Mouse (Mus musculus) CD4-positive naive resting alpha-beta T cell, adult 57 days (primary cell): Measurements from ENCODE around the gene Rnasel. TPM values are rescaled to one million over a fixed set of nuclear protein-coding genes. Genes with fewer than 3 reads are reported as not detected.

Experiments used
- total RNA-seq: library from RNA; stranded (reverse); gene quantifications from one replicate; pipeline ENCODE4 v1.2.4, GENCODE M21; 2023

The Rnasel gene
- total RNA-seq: 29.7 TPM

DNA sequence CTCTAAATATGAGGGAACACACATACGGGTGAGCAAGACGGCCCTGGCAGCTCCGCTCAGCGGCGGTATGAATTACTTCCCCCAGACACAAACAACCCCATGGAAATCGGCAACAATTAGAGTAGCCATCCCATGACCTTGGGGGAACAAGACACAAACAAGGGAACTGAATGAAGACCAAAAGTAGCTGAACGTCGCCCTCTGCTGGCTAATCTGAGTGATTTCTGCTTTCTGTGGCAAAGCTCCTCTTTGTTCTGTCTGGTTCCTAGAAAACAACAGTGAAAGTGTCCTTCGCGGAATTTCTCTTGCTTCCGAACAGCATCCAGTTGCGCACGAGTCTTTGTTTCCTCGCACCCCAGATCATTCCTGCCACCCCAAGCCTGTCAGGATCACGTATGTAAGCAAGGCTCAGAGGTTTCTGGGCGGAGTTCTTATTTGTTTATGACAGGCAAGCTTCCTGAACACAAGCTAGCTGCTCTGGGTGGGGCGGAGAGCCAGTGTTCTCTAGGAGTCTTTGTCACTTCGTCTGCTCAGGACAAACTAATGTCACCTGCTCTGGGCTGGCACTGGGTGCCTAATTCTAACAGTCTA lies at the start of gene Rnasel:
TSS of gene Rnasel (plus strand) at position 216 of the 591 bp plus-strand sequence.

DNA sequence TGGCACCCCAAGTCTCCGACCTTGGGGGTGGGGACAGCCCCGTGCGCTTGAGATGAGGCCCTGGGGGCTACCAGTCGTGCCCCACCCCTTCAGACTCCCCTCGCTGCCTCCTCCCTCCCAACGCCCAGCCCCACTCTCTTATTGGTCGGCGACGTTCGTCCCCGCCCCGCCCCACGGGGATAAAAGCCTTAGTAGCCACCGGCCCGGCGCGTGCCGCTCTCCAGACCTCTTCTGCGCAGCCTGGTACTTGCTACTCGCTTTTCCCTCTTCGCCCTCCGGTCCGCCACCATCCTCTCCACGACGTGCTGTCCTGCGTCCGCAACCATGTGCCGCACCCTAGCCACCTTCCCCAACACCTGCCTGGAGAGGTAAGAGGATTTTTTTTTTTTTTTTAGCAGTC lies 9.1 kb upstream of the Rnasel start, which contains the start of gene Rgs16:
TSS of gene Rgs16 (plus strand) at position 205 of the 400 bp plus-strand sequence.

Other genes starting within 250 kb of the Rnasel start
- gene Npl, start 199.4 kb upstream of the Rnasel start, total RNA-seq: 0.56 TPM
- not detected for gene Rgs8, start 96.4 kb upstream of the Rnasel start, total RNA-seq
- 8.5 TPM for gene Rgs16, start 9.1 kb upstream of the Rnasel start, total RNA-seq
- not detected for gene Rgsl1, start 94.7 kb downstream of the Rnasel start, total RNA-seq
- not detected for gene Teddm1b, start 124.9 kb downstream of the Rnasel start, total RNA-seq
- not detected for gene Teddm1a, start 142.3 kb downstream of the Rnasel start, total RNA-seq
- gene Glul, start 150.5 kb downstream of the Rnasel start, total RNA-seq: 118 TPM
- 1.8 TPM for gene Teddm2, start 150.8 kb downstream of the Rnasel start, total RNA-seq